In genomic region chr14:25805871-25806270, GRCm38 (mm10) we compare ENCODE assay signal across 8 mouse cellular contexts. TPM values are rescaled to one million over a fixed set of nuclear protein-coding genes. Genes with fewer than 3 reads are reported as not detected.
DNase-seq lines count a peak whose midpoint lies in the region; ATAC-seq and TF ChIP-seq lines count a peak whose summit lies in the region.

No protein-coding gene starts in this region.

- peak; percentile 74 for DNase-seq in hindbrain, postnatal 0 days (ENCODE audit: low spot score)
- peak; percentile 74 for DNase-seq in adrenal gland, postnatal 10 days
- DNase-seq in gastrocnemius, adult 8-10 months (ENCODE audit: low spot score in 2 of 2), result peak; percentile 74 to 90
- peak; percentile 48 to 57 for DNase-seq in layer of hippocampus, adult 2 months (ENCODE audit: low spot score in 2 of 2)
- DNase-seq in right cerebral cortex, postnatal 4 days, result peak; percentile 33
- DNase-seq in urinary bladder, postnatal 25 days (ENCODE audit: low spot score), result no peak
- DNase-seq in spleen, postnatal 14 days (ENCODE audit: low spot score in 2 of 2), result no peak

- no peak overlapping the region for H3K4me2 ChIP-seq in hindbrain, postnatal 0 days (ENCODE audit: low read depth, low read length)
- H3K4me2 ChIP-seq in hindbrain, embryonic 13.5 days, result no peak overlapping the region

- H3K9me3 ChIP-seq in hindbrain, postnatal 0 days (ENCODE audit: low read length), result no peaks in the 10 kb centered on the region
- no peaks in the 10 kb centered on the region for H3K9me3 ChIP-seq in hindbrain, embryonic 13.5 days

- H3K4me3 ChIP-seq in hindbrain, postnatal 0 days (ENCODE audit: low read length), result no peak overlapping the region
- no peak overlapping the region for H3K4me3 ChIP-seq in hindbrain, embryonic 13.5 days
- no peak overlapping the region for H3K4me3 ChIP-seq in layer of hippocampus, adult 2 months

- peak overlapping the region; percentile 56; the same call in 1 of the 2 replicates for H3K27ac ChIP-seq in hindbrain, postnatal 0 days
- H3K27ac ChIP-seq in hindbrain, embryonic 13.5 days, result no peak overlapping the region
- H3K27ac ChIP-seq in layer of hippocampus, adult 2 months, result peak overlapping the region; percentile 51; the same call in 1 of the 2 replicates

- H3K9ac ChIP-seq in hindbrain, postnatal 0 days (replicated peaks; ENCODE audit: low read length), result no peak overlapping the region
- H3K9ac ChIP-seq in hindbrain, embryonic 13.5 days, result no peak overlapping the region

- ATAC-seq in hindbrain, postnatal 0 days, result peak; percentile 82
- no peak for ATAC-seq in hindbrain, embryonic 13.5 days (ENCODE audit: low FRiP score)

- H3K36me3 ChIP-seq in hindbrain, postnatal 0 days (ENCODE audit: insufficient read depth, low read length), result no peaks in the 10 kb centered on the region
- H3K36me3 ChIP-seq in hindbrain, embryonic 13.5 days, result no peaks in the 10 kb centered on the region

- no peak for TF ChIP-seq CTCF in hindbrain, postnatal 0 days (IDR thresholded peaks at IDR 0.05; ENCODE audit: low read depth)
- no peak for TF ChIP-seq CTCF in layer of hippocampus, adult 2 months (conservative IDR thresholded peaks at IDR 0.05)

- H3K27me3 ChIP-seq in hindbrain, postnatal 0 days (ENCODE audit: insufficient read depth, low read length), result no peaks in the 10 kb centered on the region
- no peaks in the 10 kb centered on the region for H3K27me3 ChIP-seq in hindbrain, embryonic 13.5 days

- WGBS in hindbrain, postnatal 0 days, result 52% methylated on average over 7 of the region's 7 CpGs
- WGBS in hindbrain, embryonic 13.5 days, result 65% methylated on average over 7 of the region's 7 CpGs

- 0 out of 2 replicates have a peak, but pooled peaks cover 5% of the 10 kb centered on the region for H3K4me1 ChIP-seq in hindbrain, postnatal 0 days (ENCODE audit: insufficient read depth, low read length)
- H3K4me1 ChIP-seq in hindbrain, embryonic 13.5 days (replicated peaks), result 0 out of 2 replicates have a peak, but pooled peaks cover 5% of the 10 kb centered on the region

RNA-seq across cellular contexts. Expression of gene Anxa11, which starts 36.1 kb away (rescaled TPM):
- total RNA-seq in hindbrain, postnatal 0 days (2014; rRNA removed), result 3.7 and 4.2 TPM in 2 replicates
- 4.5 and 4.9 TPM in 2 replicates for polyA plus RNA-seq in hindbrain, postnatal 0 days (2015; fragmentation: Nextera tagmentation; extraction: Ambion mirVana)
- 3.1 and 3.4 TPM in 2 replicates for polyA plus RNA-seq in hindbrain, embryonic 13.5 days (2015; fragmentation: Nextera tagmentation; extraction: Ambion mirVana)
- total RNA-seq in adrenal gland, postnatal 10 days (2021), result 10 to 100 TPM; 48.8 to 56.2 TPM
- 100 to 1,000 TPM in 3 of 4 experiments, 10 to 100 TPM in 1; 92.4 to 119 (median 105) TPM for total RNA-seq in gastrocnemius, adult 8-10 months (2022)
- total RNA-seq in layer of hippocampus, adult 2 months (2021), result 10 to 100 TPM; 87.9 to 88.8 TPM

RNA-seq across cellular contexts. Expression of gene Zcchc24, which starts 37.0 kb away (rescaled TPM):
- 34.4 and 39.3 TPM in 2 replicates for total RNA-seq in hindbrain, postnatal 0 days (2014; rRNA removed)
- 19.7 and 20.4 TPM in 2 replicates for polyA plus RNA-seq in hindbrain, postnatal 0 days (2015; fragmentation: Nextera tagmentation; extraction: Ambion mirVana)
- 11.9 and 12.2 TPM in 2 replicates for polyA plus RNA-seq in hindbrain, embryonic 13.5 days (2015; fragmentation: Nextera tagmentation; extraction: Ambion mirVana)
- 10 to 100 TPM; 40.5 to 42.0 TPM for total RNA-seq in adrenal gland, postnatal 10 days (2021)
- 10 to 100 TPM; 54.4 to 82.7 (median 64.0) TPM for total RNA-seq in gastrocnemius, adult 8-10 months (2022)
- 10 to 100 TPM; 56.4 to 58.5 TPM for total RNA-seq in layer of hippocampus, adult 2 months (2021)

Comparison
In these comparisons a context has a peak if more than half of its experiments do, and no peak if none do; other contexts are left out.
1. DNase-seq: peak in hindbrain, postnatal 0 days (single experiment), adrenal gland, postnatal 10 days (single experiment), gastrocnemius, adult 8-10 months (2 of 2), layer of hippocampus, adult 2 months (2 of 2) and right cerebral cortex, postnatal 4 days (single experiment); none in urinary bladder, postnatal 25 days (single experiment) and spleen, postnatal 14 days (0 of 2).